Mouse (Mus musculus): ENCODE data around the gene Foxo1. TPM values are rescaled to one million over a fixed set of nuclear protein-coding genes. Genes with fewer than 3 reads are reported as not detected.

Foxo1 gene
- total RNA-seq, 1 experiment from 2014 or later, result 24.0 TPM

GRCm38 (mm10) chr3:52320516-52321270, 52.6 kb downstream of the Foxo1 start:
- DNase-seq, result no peak

- DNase-seq, result no peak
Measured at GRCm38 (mm10) chr3:52322401-52323385, 54.6 kb downstream of the Foxo1 start.

GRCm38 (mm10) chr3:52325006-52325405, 56.9 kb downstream of the Foxo1 start:
- no peak for DNase-seq

GRCm38 (mm10) chr3:52326687-52327086, 58.6 kb downstream of the Foxo1 start:
- DNase-seq, result no peak

GRCm38 (mm10) chr3:52327146-52327545, 59.0 kb downstream of the Foxo1 start:
- DNase-seq, result no peak

GRCm38 (mm10) chr3:52331709-52332108, 63.6 kb downstream of the Foxo1 start:
- DNase-seq, result no peak

GRCm38 (mm10) chr3:52338761-52339160, 70.6 kb downstream of the Foxo1 start:
- no peak for DNase-seq

GRCm38 (mm10) chr3:52340336-52341034, 72.3 kb downstream of the Foxo1 start:
- no peak for DNase-seq

GRCm38 (mm10) chr3:52342226-52342625, 74.1 kb downstream of the Foxo1 start:
- no peak for DNase-seq

GRCm38 (mm10) chr3:52342801-52343200, 74.7 kb downstream of the Foxo1 start:
- peak; percentile 41 for DNase-seq

GRCm38 (mm10) chr3:52343270-52344070, 75.3 kb downstream of the Foxo1 start:
- no peak for DNase-seq

- DNase-seq, result no peak
Measured at GRCm38 (mm10) chr3:52345881-52346280, 77.7 kb downstream of the Foxo1 start.

- DNase-seq, result no peak
Measured at GRCm38 (mm10) chr3:52346986-52347710, 79.0 kb downstream of the Foxo1 start.

- no peak for DNase-seq
Measured at GRCm38 (mm10) chr3:52347980-52348622, 80.0 kb downstream of the Foxo1 start.

- DNase-seq, result no peak
Measured at GRCm38 (mm10) chr3:52350636-52351035, 82.5 kb downstream of the Foxo1 start.

- DNase-seq, result no peak
Measured at GRCm38 (mm10) chr3:52351901-52352300, 83.8 kb downstream of the Foxo1 start.

- DNase-seq, result no peak
Measured at GRCm38 (mm10) chr3:52354203-52354602, 86.1 kb downstream of the Foxo1 start.

GRCm38 (mm10) chr3:52357265-52357953, 89.3 kb downstream of the Foxo1 start:
- no peak for DNase-seq

- DNase-seq, result peak; percentile 22
Measured at GRCm38 (mm10) chr3:52364576-52364975, 96.4 kb downstream of the Foxo1 start.

- peak; percentile 15 for DNase-seq
Measured at GRCm38 (mm10) chr3:52369204-52369603, 101.1 kb downstream of the Foxo1 start.

All from adrenal gland, postnatal 25 days (tissue).